Mouse (Mus musculus): ENCODE measurements at regions not wholly inside any gene's neighbourhood (a gene's known extent, or its start where the extent isn't known, plus 50 kb on each side); places are given as distances from the start of the nearest gene placed in this dataset.
A peak's percentile ranks its signal among the peaks of the same experiment; 100 is the strongest.

DNA sequence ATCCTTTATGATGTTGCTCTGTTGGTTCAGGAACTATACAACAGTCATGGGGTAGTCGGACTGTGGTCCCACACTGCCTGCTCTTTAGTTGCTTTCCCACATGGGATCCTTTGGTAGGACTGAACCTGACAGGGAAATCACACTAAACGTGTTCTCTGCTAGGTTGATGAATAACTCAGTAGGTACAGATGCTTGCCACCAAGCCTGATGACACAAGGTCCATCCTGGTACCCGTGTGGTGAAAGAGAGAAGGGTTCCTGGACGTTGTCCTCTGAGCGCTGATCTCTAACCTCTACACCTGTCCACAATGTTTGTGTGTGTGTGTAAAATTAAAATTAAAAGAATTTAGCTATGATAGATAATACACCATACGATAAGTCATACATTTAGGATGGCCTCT lies 119.9 kb downstream of the Phlda1 start:
- no peak overlapping the region for H3K9ac ChIP-seq (ENCODE audit: control insufficient read depth, low read depth, low read length, poor library complexity, severe bottlenecking)

DNA sequence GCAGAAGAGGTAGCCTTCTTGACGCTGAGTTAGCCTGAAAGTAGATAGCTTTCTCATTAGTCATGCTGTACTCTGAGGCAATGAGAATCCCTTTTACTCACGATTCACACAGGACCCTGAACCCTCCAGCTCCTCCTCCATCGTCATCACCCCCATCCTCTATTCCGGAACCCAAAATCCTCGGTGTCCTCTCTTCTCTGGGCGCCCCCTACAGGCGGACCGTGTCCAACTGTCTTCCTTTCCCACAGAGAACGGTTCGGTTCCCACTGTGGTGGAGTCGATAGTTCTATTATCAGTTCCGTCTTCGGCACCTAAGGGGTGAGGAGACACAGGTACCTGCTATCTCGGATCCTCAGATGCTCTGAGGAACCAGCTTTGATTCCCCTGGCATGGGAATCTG lies 130.2 kb downstream of the Phlda1 start:
- H3K4me1 ChIP-seq (ENCODE audit: control insufficient read depth in 1 of 2, insufficient read depth in 2 of 2, low read length in 2 of 2), result no peaks in the 10 kb centered on the region
- H3K36me3 ChIP-seq (ENCODE audit: control insufficient read depth in 1 of 2, insufficient read depth in 2 of 2, low read length in 2 of 2), result no peaks in the 10 kb centered on the region
- H3K9ac ChIP-seq (ENCODE audit: control insufficient read depth, low read depth, low read length, poor library complexity, severe bottlenecking), result no peak overlapping the region
- no peak for TF ChIP-seq SIN3A (IDR thresholded peaks at IDR 0.05; ENCODE audit: low read length)
- TF ChIP-seq E2F4 (IDR thresholded peaks at IDR 0.05; ENCODE audit: borderline replicate concordance, low read depth, low read length), result no peak
- TF ChIP-seq JUND (IDR thresholded peaks at IDR 0.05; ENCODE audit: low read depth, low read length), result no peak
- peak; percentile 67 for TF ChIP-seq SMC3 (IDR thresholded peaks at IDR 0.05; ENCODE audit: low read depth, low read length)
- no peak for TF ChIP-seq TBP (IDR thresholded peaks at IDR 0.05; ENCODE audit: low read depth, low read length)
- no peak for TF ChIP-seq CHD2 (IDR thresholded peaks at IDR 0.05; ENCODE audit: low read length)
- peak; percentile 53 for TF ChIP-seq ZC3H11A (IDR thresholded peaks at IDR 0.05; ENCODE audit: low read depth, low read length)
- TF ChIP-seq HCFC1 (IDR thresholded peaks at IDR 0.05; ENCODE audit: low read depth, low read length), result no peak
- no peak for TF ChIP-seq MAFK (IDR thresholded peaks at IDR 0.05; ENCODE audit: borderline replicate concordance, low read depth, low read length)
- TF ChIP-seq RAD21 (IDR thresholded peaks at IDR 0.05; ENCODE audit: low read depth, low read length), result peak; percentile 42
- no peak for TF ChIP-seq KAT2A (conservative IDR thresholded peaks at IDR 0.05; ENCODE audit: low read depth, low read length)
- TF ChIP-seq ELF1 (IDR thresholded peaks at IDR 0.05; ENCODE audit: low read depth, low read length), result no peak
- TF ChIP-seq MYC (IDR thresholded peaks at IDR 0.05; ENCODE audit: low read depth, low read length), result no peak
- peak; percentile 49 to 77 (median 64) for TF ChIP-seq CTCF (IDR thresholded peaks at IDR 0.05 in 2 of 3, conservative IDR thresholded peaks at IDR 0.05 in 1 of 3; ENCODE audit: control insufficient read depth in 1 of 3, insufficient read depth in 1 of 3, low read depth in 2 of 3, low read length in 3 of 3, poor library complexity in 1 of 3, severe bottlenecking in 1 of 3)
- no peak overlapping the region for H3K4me3 ChIP-seq (ENCODE audit: control insufficient read depth in 1 of 2, insufficient read depth in 1 of 2, low read depth in 2 of 2, low read length in 2 of 2)
- peak; percentile 17 for DNase-seq (ENCODE audit: low read depth, low spot score)
- H3K27ac ChIP-seq (ENCODE audit: control insufficient read depth, low read depth, low read length), result no peak overlapping the region
- peaks cover 1 to 2% of the 10 kb centered on the region in 2 experiments; a peak in 2 of 4 replicates for H3K27me3 ChIP-seq (ENCODE audit: control insufficient read depth in 1 of 2, insufficient read depth in 2 of 2, low read length in 2 of 2)
- no peaks in the 10 kb centered on the region for H3K79me2 ChIP-seq (ENCODE audit: control insufficient read depth, insufficient read depth, low read length, poor library complexity)
- no peaks in the 10 kb centered on the region for H3K9me3 ChIP-seq (replicated peaks; ENCODE audit: insufficient read depth, low read length)

More for the DNA sequence above, 119.9 kb downstream of the Phlda1 start:
- no peak overlapping the region for H3K27ac ChIP-seq (ENCODE audit: control insufficient read depth, low read depth, low read length)
- peaks cover 2% of the 10 kb centered on the region in 2 experiments; a peak in 3 of 4 replicates for H3K27me3 ChIP-seq (ENCODE audit: control insufficient read depth in 1 of 2, insufficient read depth in 2 of 2, low read length in 2 of 2)
- no peaks in the 10 kb centered on the region for H3K9me3 ChIP-seq (replicated peaks; ENCODE audit: insufficient read depth, low read length)
- TF ChIP-seq ZNF384 (IDR thresholded peaks at IDR 0.05; ENCODE audit: low read depth, low read length) (no peak), CTCF (IDR thresholded peaks at IDR 0.05 in 2 of 3, conservative IDR thresholded peaks at IDR 0.05 in 1 of 3; ENCODE audit: control insufficient read depth in 1 of 3, insufficient read depth in 1 of 3, low read depth in 2 of 3, low read length in 3 of 3, poor library complexity in 1 of 3, severe bottlenecking in 1 of 3) (no peak), E2F4 (IDR thresholded peaks at IDR 0.05; ENCODE audit: borderline replicate concordance, low read depth, low read length) (no peak), MXI1 (IDR thresholded peaks at IDR 0.05; ENCODE audit: low read depth, low read length) (no peak), USF1 (IDR thresholded peaks at IDR 0.05; ENCODE audit: low read depth, low read length) (no peak), KAT2A (conservative IDR thresholded peaks at IDR 0.05; ENCODE audit: low read depth, low read length) (no peak), TAL1 (IDR thresholded peaks at IDR 0.05; ENCODE audit: low read length) (no peak), MEF2A (IDR thresholded peaks at IDR 0.05; ENCODE audit: extremely low read depth, insufficient replicate concordance, low read depth, low read length, poor library complexity, severe bottlenecking) (no peak), MYB (IDR thresholded peaks at IDR 0.05; ENCODE audit: low read depth, low read length) (no peak), TCF12 (IDR thresholded peaks at IDR 0.05; ENCODE audit: low read depth, low read length) (no peak)
- H3K4me3 ChIP-seq (ENCODE audit: control insufficient read depth in 1 of 2, insufficient read depth in 1 of 2, low read depth in 2 of 2, low read length in 2 of 2), result no peak overlapping the region
- H3K79me2 ChIP-seq (ENCODE audit: control insufficient read depth, insufficient read depth, low read length, poor library complexity), result no peaks in the 10 kb centered on the region
- no peak for DNase-seq (ENCODE audit: low read depth, low spot score)
- H3K36me3 ChIP-seq (ENCODE audit: control insufficient read depth in 1 of 2, insufficient read depth in 2 of 2, low read length in 2 of 2), result no peaks in the 10 kb centered on the region
- H3K4me1 ChIP-seq (ENCODE audit: control insufficient read depth in 1 of 2, insufficient read depth in 2 of 2, low read length in 2 of 2), result no peaks in the 10 kb centered on the region

Measured in MEL (cell line).